In the genomic region with DNA sequence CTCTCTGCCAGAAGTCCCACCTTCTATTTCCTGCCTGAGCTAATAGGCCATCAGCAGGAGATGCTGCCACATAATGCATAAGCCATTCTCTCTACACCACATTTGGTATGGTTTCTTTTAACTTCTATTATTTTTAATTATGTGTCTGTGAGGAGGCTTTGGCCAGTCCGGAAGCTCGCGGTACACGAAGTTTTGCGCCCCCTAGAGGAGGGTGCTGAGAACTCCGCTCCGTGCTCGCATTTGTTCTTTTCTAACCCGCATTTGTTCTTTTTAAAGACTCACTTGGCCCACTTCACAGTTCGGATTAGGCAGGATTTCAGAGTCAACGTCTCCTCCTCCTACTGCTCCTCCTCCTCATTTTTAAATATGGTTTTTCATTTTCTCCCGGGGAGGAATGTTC, we compare ENCODE assay signal across 8 mouse cellular contexts. TPM values are rescaled to one million over a fixed set of nuclear protein-coding genes. Genes with fewer than 3 reads are reported as not detected.
DNase-seq lines count a peak whose midpoint lies in the region; ATAC-seq and TF ChIP-seq lines count a peak whose summit lies in the region.

No protein-coding gene starts in this region.

- no peaks in the 10 kb centered on the region for H3K36me3 ChIP-seq in E14TG2a.4 (ENCODE audit: insufficient read depth, low read length)
- no peaks in the 10 kb centered on the region for H3K36me3 ChIP-seq in embryonic facial prominence, embryonic 11.5 days (replicated peaks; ENCODE audit: control insufficient read depth, insufficient read depth, low read depth, low read length)
- no peaks in the 10 kb centered on the region for H3K36me3 ChIP-seq in hindbrain, embryonic 11.5 days (ENCODE audit: control insufficient read depth, insufficient read depth, low read length)
- no peaks in the 10 kb centered on the region for H3K36me3 ChIP-seq in stomach, embryonic 16.5 days (ENCODE audit: control insufficient read depth, insufficient read depth, low read length)

- DNase-seq in CD4-positive, CD25-positive, alpha-beta regulatory T cell, adult 2 months (ENCODE audit: low read depth, low spot score), result peak; percentile 17
- DNase-seq in embryonic facial prominence, embryonic 11.5 days (ENCODE audit: low spot score), result peak; percentile 67
- DNase-seq in hindbrain, embryonic 11.5 days (ENCODE audit: low spot score), result peak; percentile 67
- DNase-seq in left cerebral cortex, adult 9 months (ENCODE audit: low spot score in 2 of 2), result peak; percentile 45 to 84

- H3K27me3 ChIP-seq in E14TG2a.4 (ENCODE audit: insufficient read depth, low read length), result no peaks in the 10 kb centered on the region
- no peaks in the 10 kb centered on the region for H3K27me3 ChIP-seq in embryonic facial prominence, embryonic 11.5 days (ENCODE audit: control insufficient read depth, insufficient read depth, low read length)
- no peaks in the 10 kb centered on the region for H3K27me3 ChIP-seq in hindbrain, embryonic 11.5 days (ENCODE audit: control insufficient read depth, insufficient read depth, low read length)
- H3K27me3 ChIP-seq in stomach, embryonic 16.5 days (ENCODE audit: control insufficient read depth, insufficient read depth, low read length), result no peaks in the 10 kb centered on the region

- no peak overlapping the region for H3K27ac ChIP-seq in embryonic facial prominence, embryonic 11.5 days (replicated peaks; ENCODE audit: low read depth, low read length)
- no peak overlapping the region for H3K27ac ChIP-seq in hindbrain, embryonic 11.5 days (ENCODE audit: low read depth, low read length)
- no peak overlapping the region for H3K27ac ChIP-seq in stomach, embryonic 16.5 days (ENCODE audit: low read length)

- no peak overlapping the region for H3K4me3 ChIP-seq in E14TG2a.4 (replicated peaks; ENCODE audit: low read length)
- no peak overlapping the region for H3K4me3 ChIP-seq in embryonic facial prominence, embryonic 11.5 days (ENCODE audit: low read depth, low read length)
- no peak overlapping the region for H3K4me3 ChIP-seq in hindbrain, embryonic 11.5 days (ENCODE audit: low read depth, low read length)
- no peak overlapping the region for H3K4me3 ChIP-seq in stomach, embryonic 16.5 days (replicated peaks; ENCODE audit: low read length)

- H3K4me1 ChIP-seq in E14TG2a.4 (replicated peaks; ENCODE audit: low read depth, low read length), result peaks cover 5% of the 10 kb centered on the region
- no peaks in the 10 kb centered on the region for H3K4me1 ChIP-seq in embryonic facial prominence, embryonic 11.5 days (ENCODE audit: control insufficient read depth, insufficient read depth, low read length)
- H3K4me1 ChIP-seq in hindbrain, embryonic 11.5 days (replicated peaks; ENCODE audit: control insufficient read depth, insufficient read depth, low read length), result no peaks in the 10 kb centered on the region
- H3K4me1 ChIP-seq in stomach, embryonic 16.5 days (ENCODE audit: control insufficient read depth, insufficient read depth, low read length), result peaks cover 4% of the 10 kb centered on the region; the same call in 1 of the 2 replicates

- peak; percentile 70 for TF ChIP-seq CTCF in E14TG2a.4 (conservative IDR thresholded peaks at IDR 0.05; ENCODE audit: low read length)

- WGBS in embryonic facial prominence, embryonic 11.5 days, result 35% methylated on average over 12 of the region's 12 CpGs
- 44% methylated on average over 12 of the region's 12 CpGs for WGBS in hindbrain, embryonic 11.5 days
- 37% methylated on average over 12 of the region's 12 CpGs for WGBS in stomach, embryonic 16.5 days

- no peak overlapping the region for H3K9ac ChIP-seq in embryonic facial prominence, embryonic 11.5 days (replicated peaks; ENCODE audit: low read length)
- no peak overlapping the region for H3K9ac ChIP-seq in hindbrain, embryonic 11.5 days (ENCODE audit: low read depth, low read length)
- no peak overlapping the region for H3K9ac ChIP-seq in stomach, embryonic 16.5 days (ENCODE audit: low read length)

- ATAC-seq in CD4-positive, CD25-positive, alpha-beta regulatory T cell, adult 4 months, result no peak
- ATAC-seq in embryonic facial prominence, embryonic 11.5 days (replicated peaks; ENCODE audit: insufficient number of reproducible peaks, low FRiP score, low TSS enrichment, low read depth), result 0 out of 2 replicates have a peak, but pooled peaks have one; percentile 37
- no peak; the same call in 1 of the 2 replicates for ATAC-seq in hindbrain, embryonic 11.5 days (ENCODE audit: low FRiP score)
- ATAC-seq in megakaryocyte, adult 5-6 weeks (ENCODE audit: poor library complexity, severe bottlenecking), result peak; percentile 54; the same call in 1 of the 2 replicates
- 0 out of 2 replicates have a peak, but pooled peaks have one; percentile 29 for ATAC-seq in stomach, embryonic 16.5 days (ENCODE audit: insufficient read depth, low FRiP score)

- no peak overlapping the region for H3K4me2 ChIP-seq in embryonic facial prominence, embryonic 11.5 days (ENCODE audit: low read depth, low read length)
- no peak overlapping the region for H3K4me2 ChIP-seq in hindbrain, embryonic 11.5 days (replicated peaks; ENCODE audit: low read depth, low read length)
- peak overlapping the region; percentile 36 for H3K4me2 ChIP-seq in stomach, embryonic 16.5 days (ENCODE audit: low read depth, low read length)

- 0 out of 2 replicates have a peak, but pooled peaks cover 3% of the 10 kb centered on the region for H3K9me3 ChIP-seq in E14TG2a.4 (ENCODE audit: low read length)
- H3K9me3 ChIP-seq in embryonic facial prominence, embryonic 11.5 days (replicated peaks; ENCODE audit: control insufficient read depth, low read length), result no peaks in the 10 kb centered on the region
- H3K9me3 ChIP-seq in hindbrain, embryonic 11.5 days (ENCODE audit: control insufficient read depth, low read length), result no peaks in the 10 kb centered on the region
- H3K9me3 ChIP-seq in stomach, embryonic 16.5 days (replicated peaks; ENCODE audit: control insufficient read depth, low read length), result no peaks in the 10 kb centered on the region

RNA-seq across cellular contexts. Expression of a gene that starts 56.5 kb away (rescaled TPM):
- 1 to 10 TPM; 2.7 to 6.1 TPM for polyA plus RNA-seq in CD4-positive, CD25-positive, alpha-beta regulatory T cell, adult 4 months (2017; shearing (Covaris generic))
- polyA plus RNA-seq in embryonic facial prominence, embryonic 11.5 days (2014; fragmentation: Nextera tagmentation; extraction: Ambion mirVana), result 18.9 and 19.3 TPM in 2 replicates
- polyA plus RNA-seq in hindbrain, embryonic 11.5 days (2014; fragmentation: Nextera tagmentation; extraction: Ambion mirVana), result 14.3 TPM in 2 replicates
- total RNA-seq in megakaryocyte, adult 5-6 weeks (2015), result 7.0 and 8.6 TPM in 2 replicates
- total RNA-seq in megakaryocyte, adult 5-6 weeks (2017), result 3.5 and 5.1 TPM in 2 replicates
- polyA plus RNA-seq in stomach, embryonic 16.5 days (2015; fragmentation: Nextera tagmentation; extraction: Ambion mirVana), result 11.7 and 12.0 TPM in 2 replicates

Comparison
In these comparisons a context has a peak if more than half of its experiments do, and no peak if none do; other contexts are left out.
1. DNase-seq: peak in every context shown above with its lines; median percentile 67 in embryonic facial prominence, embryonic 11.5 days; 67 in hindbrain, embryonic 11.5 days; 64 in left cerebral cortex, adult 9 months; 17 in CD4-positive, CD25-positive, alpha-beta regulatory T cell, adult 2 months.
2. ATAC-seq: peak in embryonic facial prominence, embryonic 11.5 days (single experiment), megakaryocyte, adult 5-6 weeks (single experiment) and stomach, embryonic 16.5 days (single experiment); none in CD4-positive, CD25-positive, alpha-beta regulatory T cell, adult 4 months (single experiment) and hindbrain, embryonic 11.5 days (single experiment).